Mouse (Mus musculus): ENCODE measurements around the gene Cap2. TPM values are rescaled to one million over a fixed set of nuclear protein-coding genes. Genes with fewer than 3 reads are reported as not detected.

The Cap2 gene
- polyA plus RNA-seq, 1 experiment = 1.3 TPM

- 82% methylated on average over 2 of the region's 2 CpGs for WGBS
- H3K36me3 ChIP-seq (ENCODE audit: control insufficient read depth, insufficient read depth, low read length) = peaks cover 18% of the 10 kb centered on the region
- no peaks in the 10 kb centered on the region for H3K4me1 ChIP-seq (ENCODE audit: control insufficient read depth, insufficient read depth, insufficient read length)
- H3K4me3 ChIP-seq (ENCODE audit: extremely low read depth, insufficient read depth, insufficient read length) = no peak overlapping the region
- no peak for TF ChIP-seq CTCF (IDR thresholded peaks at IDR 0.05; ENCODE audit: extremely low read depth, insufficient read depth, insufficient read length, insufficient replicate concordance)
- no peak for TF ChIP-seq POLR2A (IDR thresholded peaks at IDR 0.05; ENCODE audit: low read depth, low read length)
- no peak for DNase-seq (ENCODE audit: low read depth in 1 of 2, low spot score in 2 of 2)
- no peak overlapping the region for H3K27ac ChIP-seq (ENCODE audit: insufficient read depth, low read length)
- no peaks in the 10 kb centered on the region for H3K27me3 ChIP-seq (ENCODE audit: control insufficient read depth, insufficient read depth, low read length)
Observed at GRCm38 (mm10) chr13:46696788-46697187, 195.1 kb downstream of the Cap2 start.

GRCm38 (mm10) chr13:46699372-46699771 lies 197.7 kb downstream of the Cap2 start:
- Histone ChIP-seq H3K27me3 (ENCODE audit: control insufficient read depth, insufficient read depth, low read length) (no peaks in the 10 kb centered on the region), H3K36me3 (ENCODE audit: control insufficient read depth, insufficient read depth, low read length) (peaks cover 16% of the 10 kb centered on the region), H3K27ac (ENCODE audit: insufficient read depth, low read length) (no peak overlapping the region), H3K4me3 (ENCODE audit: extremely low read depth, insufficient read depth, insufficient read length) (no peak overlapping the region), H3K4me1 (ENCODE audit: control insufficient read depth, insufficient read depth, insufficient read length) (no peaks in the 10 kb centered on the region)
- WGBS = 99% methylated on average over 1 of the region's 1 CpGs
- DNase-seq (ENCODE audit: low read depth in 1 of 2, low spot score in 2 of 2) = no peak
- no peak for TF ChIP-seq POLR2A (IDR thresholded peaks at IDR 0.05; ENCODE audit: low read depth, low read length)
- no peak for TF ChIP-seq CTCF (IDR thresholded peaks at IDR 0.05; ENCODE audit: extremely low read depth, insufficient read depth, insufficient read length, insufficient replicate concordance)

Other genes with a start within 250 kb of the Cap2 start
- gene Stmnd1, start 228.1 kb upstream of the Cap2 start, polyA plus RNA-seq (2012; rRNA removed) = not detected in 2 replicates
- 0.70 and 0.89 TPM in 2 replicates for gene Rbm24, start 83.4 kb upstream of the Cap2 start, polyA plus RNA-seq (2012; rRNA removed)
- gene Fam8a1, start 167.7 kb downstream of the Cap2 start, polyA plus RNA-seq (2012; rRNA removed) = 5.5 and 9.8 TPM in 2 replicates
- 63.8 and 70.8 TPM in 2 replicates for gene Nup153, start 226.1 kb downstream of the Cap2 start, polyA plus RNA-seq (2012; rRNA removed)